Mouse (Mus musculus): Measurements from ENCODE around the gene Mtap.

Mtap gene

DNA sequence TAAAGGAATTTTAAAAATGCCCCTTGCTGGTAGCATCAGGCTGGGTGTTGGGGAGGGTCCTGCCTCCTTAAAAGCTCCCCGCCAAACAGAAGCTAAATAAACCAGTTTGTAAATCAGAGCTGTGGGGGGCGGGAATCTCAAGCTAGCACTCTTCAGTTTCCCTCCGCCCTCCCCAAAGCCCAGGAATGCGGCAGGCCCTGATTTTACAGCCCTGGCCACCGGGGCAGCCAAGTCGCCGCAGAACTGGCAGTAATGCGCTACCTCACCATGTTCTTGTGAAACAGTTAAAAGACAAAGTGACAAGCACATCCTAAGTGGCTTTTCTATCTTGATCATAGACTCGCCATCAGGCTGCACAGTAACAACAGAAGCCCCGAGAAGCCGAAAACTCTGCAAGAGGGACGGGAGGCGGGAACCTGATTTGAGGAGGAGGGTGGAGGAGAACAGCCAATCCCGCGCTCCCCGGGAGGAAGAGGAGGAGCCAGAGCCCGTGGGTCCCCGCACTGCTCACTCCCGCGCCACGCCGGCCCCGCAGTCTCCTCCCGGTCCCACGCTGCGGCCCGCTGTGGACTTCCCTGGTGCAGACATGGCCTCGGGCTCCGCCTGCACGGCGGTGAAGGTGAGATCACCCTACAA lies at the start of gene Mtap:
Gene Mtap (plus strand): TSS at position 217 of the 636 bp plus-strand sequence.
- no peak for DNase-seq (ENCODE audit: low read depth, low spot score)

DNA sequence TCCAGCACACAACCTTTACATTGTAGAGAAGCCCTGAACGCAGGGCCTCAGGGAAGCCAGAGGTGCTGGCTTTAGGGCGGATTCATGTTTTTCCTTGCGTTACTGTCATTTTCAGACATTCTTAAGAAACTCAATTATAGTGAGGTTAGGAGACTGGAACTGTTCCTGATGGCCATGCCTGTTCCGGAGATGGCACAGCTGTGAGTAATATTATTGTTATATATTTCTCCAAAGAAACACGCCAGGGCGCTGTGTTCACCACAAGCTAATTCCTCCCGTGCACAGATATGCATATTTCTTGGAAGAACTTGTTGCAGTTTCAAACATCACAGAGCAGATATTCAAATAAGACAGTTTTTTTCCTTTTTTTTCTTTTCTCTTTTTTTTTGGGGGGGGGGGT lies 47.8 kb upstream of the Mtap start:
- no peak for DNase-seq (ENCODE audit: low read depth, low spot score)

- no peak for DNase-seq (ENCODE audit: low read depth, low spot score)
Observed at GRCm38 (mm10) chr4:89090217-89090616, 46.7 kb upstream of the Mtap start.

DNA sequence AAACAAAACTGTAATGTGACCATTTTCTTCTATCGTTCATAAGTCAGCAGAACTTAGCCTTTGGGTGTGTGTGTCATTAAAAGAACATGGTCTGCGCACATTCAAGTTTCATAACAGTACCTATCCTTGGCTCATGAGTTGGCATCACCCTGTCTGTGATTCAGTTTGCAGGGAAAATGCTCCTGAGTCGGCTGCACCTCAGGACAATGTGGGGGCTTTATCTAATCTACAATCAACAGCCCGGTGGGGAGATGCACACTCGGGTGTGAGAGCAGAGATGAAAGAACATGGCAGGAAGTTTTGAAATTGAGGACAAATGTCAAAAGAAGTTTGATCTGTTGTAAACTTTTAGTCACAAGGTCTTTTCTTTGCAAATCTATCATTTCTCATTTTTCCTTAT lies 44.8 kb upstream of the Mtap start:
- DNase-seq (ENCODE audit: low read depth, low spot score), result no peak

GRCm38 (mm10) chr4:89094773-89095172 lies 42.1 kb upstream of the Mtap start:
- DNase-seq (ENCODE audit: low read depth, low spot score), result no peak

DNA sequence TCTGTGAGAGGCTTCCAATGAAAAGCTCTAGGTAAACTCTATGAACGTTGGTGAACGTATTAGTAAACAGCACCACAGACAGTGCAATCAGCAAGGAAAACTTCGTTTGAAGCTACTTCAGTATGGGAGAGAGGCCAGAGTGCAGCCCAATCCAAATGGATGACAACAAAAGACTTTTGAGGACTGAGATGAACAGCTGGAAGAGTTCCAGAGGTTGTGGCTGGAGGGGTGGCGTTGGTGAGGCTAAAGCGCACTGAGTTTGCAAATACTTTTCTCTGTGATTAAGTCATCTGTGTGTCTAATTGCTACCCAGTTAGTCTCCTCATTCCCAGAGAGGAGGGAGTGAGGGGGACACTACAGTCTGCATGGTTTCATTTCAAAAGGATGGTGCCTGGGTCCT lies 38.7 kb upstream of the Mtap start:
- no peak for DNase-seq (ENCODE audit: low read depth, low spot score)

GRCm38 (mm10) chr4:89101276-89101675 lies 35.6 kb upstream of the Mtap start:
- DNase-seq (ENCODE audit: low read depth, low spot score), result no peak

DNA sequence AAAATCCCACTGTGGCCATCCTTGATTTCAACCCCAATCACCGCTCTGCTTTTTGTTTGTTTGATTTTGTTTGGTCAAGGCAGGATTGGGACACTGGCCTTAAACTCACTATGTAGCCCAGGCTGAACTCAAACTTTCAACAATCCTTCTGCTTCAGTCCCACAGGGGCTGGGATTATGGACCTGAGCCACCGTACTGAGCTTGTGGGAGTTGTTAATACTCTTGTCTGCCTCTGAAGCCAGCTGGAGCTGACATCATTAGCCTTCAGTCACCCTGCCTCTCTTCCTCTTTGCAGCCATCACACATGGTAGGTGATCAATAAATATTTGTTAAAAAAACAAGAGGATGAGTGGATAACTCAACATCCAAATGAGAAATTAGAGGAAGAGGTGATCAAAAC lies 34.6 kb upstream of the Mtap start:
- no peak for DNase-seq (ENCODE audit: low read depth, low spot score)

DNA sequence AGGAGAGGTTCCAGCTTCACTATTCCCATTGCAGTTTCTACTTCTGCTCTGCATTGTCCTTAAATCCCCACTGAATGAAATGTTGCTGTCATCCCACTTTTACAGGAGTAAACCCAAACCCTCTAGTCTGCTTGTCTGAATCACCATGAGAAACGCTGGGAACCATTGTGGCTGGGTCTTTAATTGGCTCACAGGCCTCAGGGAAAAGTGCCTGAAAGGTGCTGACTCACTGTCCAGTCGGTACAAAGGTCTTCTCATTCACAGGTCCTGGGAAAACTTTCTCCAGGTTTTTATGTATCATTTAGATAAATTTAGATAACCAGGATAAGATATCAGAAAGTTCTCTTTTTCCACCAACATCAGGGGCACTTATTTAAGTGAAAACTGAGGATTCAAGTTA lies 31.4 kb upstream of the Mtap start:
- DNase-seq (ENCODE audit: low read depth, low spot score), result no peak

GRCm38 (mm10) chr4:89106505-89106904 lies 30.4 kb upstream of the Mtap start:
- no peak for DNase-seq (ENCODE audit: low read depth, low spot score)

DNA sequence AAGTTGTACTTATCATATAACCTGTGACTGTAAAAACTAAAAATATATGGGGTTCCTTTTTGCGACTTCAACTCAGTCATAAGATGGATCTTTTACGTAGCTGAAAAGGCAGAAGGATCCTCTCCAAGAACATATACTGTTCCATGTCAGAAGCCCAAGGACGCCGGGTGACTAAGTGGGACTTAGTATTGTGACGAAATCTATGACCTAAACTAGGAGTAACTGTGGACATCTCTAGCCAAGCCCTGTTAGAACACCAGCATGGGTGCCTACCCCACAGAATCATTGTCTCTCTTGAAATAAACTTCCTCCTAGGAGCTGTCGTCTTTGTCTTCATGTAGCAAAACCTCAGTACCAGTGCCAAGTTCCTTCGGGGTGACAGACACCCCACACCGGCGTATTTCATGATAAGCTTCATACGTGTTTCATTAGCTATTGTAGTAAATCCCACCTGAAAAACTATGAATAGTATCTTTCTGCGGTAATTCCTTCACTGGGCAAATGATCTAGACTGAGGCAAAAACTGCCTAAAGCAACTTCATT lies 24.7 kb upstream of the Mtap start:
- no peak for DNase-seq (ENCODE audit: low read depth, low spot score)

DNA sequence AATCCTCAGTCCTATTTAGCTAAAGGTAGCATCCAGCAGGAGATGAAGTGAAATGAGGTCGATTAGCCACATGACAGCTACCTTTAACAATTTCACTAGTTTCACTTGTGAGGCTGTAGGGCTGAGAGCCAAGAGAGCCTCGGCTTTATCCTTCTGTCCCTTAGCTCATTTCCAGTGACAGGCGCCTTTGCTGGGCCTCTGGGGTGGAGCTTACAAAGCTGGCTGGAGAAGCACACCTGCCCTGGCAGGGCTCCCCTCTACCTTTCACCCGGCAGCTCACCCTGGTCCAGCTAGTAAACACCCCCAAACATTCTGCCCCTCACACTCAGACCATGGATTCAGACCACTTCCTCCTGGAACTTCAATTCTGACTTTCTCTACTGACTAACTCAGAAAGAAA lies 24.1 kb upstream of the Mtap start:
- DNase-seq (ENCODE audit: low read depth, low spot score), result no peak

GRCm38 (mm10) chr4:89116006-89116405 lies 20.9 kb upstream of the Mtap start:
- DNase-seq (ENCODE audit: low read depth, low spot score), result no peak

DNA sequence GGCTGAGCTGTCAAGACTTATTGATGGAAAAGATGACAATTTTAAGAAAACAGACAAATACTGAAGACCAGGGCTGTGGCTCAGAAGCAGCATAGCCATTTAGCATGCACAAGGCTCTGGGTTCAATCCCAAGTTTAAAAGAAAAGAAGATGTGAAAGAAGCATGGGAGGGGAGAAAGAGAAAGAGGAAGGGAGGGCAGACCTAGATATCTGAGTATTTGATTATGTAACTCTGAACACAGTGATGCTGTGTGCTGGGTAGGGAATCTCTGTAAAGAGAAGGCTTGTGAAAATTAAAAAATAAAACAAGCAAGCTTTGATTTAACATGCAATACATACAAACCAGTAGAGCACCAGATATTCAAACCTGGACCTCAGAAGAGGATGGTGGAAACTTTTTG lies 17.0 kb upstream of the Mtap start:
- DNase-seq (ENCODE audit: low read depth, low spot score), result no peak

DNA sequence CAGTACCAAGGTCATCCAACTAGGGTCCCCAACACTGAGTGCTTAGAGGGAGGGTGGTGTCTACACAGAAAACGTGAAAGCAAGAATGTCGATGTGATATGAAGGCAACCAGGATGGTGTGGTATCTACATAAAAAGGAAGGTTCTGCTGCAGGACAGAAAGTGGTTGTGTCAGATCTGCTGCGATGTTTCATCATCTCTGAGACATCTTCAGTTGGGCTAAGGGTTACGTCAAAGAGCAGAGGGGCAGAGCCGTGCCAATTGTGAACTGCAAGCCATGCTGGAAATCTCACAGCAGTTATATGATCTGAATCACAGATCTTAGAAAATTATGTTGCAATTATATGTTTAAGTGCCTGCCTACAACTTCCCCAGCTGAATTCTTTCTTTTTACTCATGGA lies 16.6 kb upstream of the Mtap start:
- DNase-seq (ENCODE audit: low read depth, low spot score), result no peak

GRCm38 (mm10) chr4:89123446-89124243 lies 13.3 kb upstream of the Mtap start:
- no peak for DNase-seq (ENCODE audit: low read depth, low spot score)

GRCm38 (mm10) chr4:89127674-89128073 lies 9.2 kb upstream of the Mtap start:
- DNase-seq (ENCODE audit: low read depth, low spot score), result no peak

- no peak for DNase-seq (ENCODE audit: low read depth, low spot score)
Observed at GRCm38 (mm10) chr4:89128080-89128936, 8.6 kb upstream of the Mtap start.

- DNase-seq (ENCODE audit: low read depth, low spot score), result no peak
Observed at GRCm38 (mm10) chr4:89128937-89129277, 8.0 kb upstream of the Mtap start.

DNA sequence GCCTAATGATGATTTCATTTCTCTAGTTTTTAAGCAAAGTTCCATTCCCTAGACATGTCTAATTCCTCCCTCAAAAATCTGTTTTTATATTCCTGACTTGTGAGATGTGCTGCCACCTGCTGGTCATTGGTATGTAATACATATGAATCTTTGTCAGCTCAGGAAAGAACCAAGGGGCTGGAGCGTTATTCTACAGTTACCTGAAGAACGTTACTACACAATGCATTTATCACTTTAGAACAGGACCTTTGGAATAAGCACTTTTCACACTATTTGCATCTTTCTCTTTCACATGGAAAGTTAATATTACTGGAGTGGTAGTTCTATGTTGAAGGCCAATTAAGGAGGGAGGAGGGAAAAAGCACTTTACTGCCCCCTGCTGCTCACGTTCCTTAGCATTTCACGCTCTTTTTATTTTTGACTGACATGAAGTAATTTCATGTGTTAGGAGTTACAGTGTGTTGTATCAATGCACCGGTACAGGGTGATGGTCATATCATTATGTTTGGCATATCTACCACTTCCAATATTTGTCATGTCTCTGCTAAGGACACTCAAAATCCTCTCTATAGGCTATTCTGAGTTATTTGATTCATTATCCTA lies 7.5 kb upstream of the Mtap start:
- no peak for DNase-seq (ENCODE audit: low read depth, low spot score)

DNA sequence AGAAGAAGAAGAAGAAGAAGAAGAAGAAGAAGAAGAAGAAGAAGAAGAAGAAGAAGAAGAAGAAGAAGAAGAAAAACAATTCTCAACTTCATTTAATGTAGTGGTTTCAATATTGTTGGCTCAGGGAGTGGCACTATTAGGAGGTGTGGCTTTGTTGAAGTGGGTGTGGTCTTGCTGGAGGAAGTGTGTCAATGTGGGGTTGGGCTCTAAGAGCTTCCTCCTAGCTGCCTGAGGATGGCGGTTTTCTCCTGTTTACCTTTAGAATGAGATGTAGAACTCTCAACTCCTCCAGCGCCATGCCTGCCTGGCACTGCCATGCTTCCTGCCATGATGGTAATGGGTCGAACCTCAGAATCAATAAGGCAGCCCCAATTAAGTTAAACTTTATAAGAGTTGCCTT lies 5.1 kb upstream of the Mtap start:
- no peak for DNase-seq (ENCODE audit: low read depth, low spot score)

- no peak for DNase-seq (ENCODE audit: low read depth, low spot score)
Observed at GRCm38 (mm10) chr4:89136356-89136755, 566 bp upstream of the Mtap start.
